Mouse (Mus musculus): Measurements from ENCODE around the gene Baz1a.

- TF ChIP-seq POLR2A (IDR thresholded peaks at IDR 0.05; ENCODE audit: insufficient read depth, low read length) = no peak
- TF ChIP-seq EP300 (IDR thresholded peaks at IDR 0.05; ENCODE audit: insufficient read depth, low read depth, low read length) = no peak
- no peak for TF ChIP-seq CTCF (IDR thresholded peaks at IDR 0.05; ENCODE audit: low read depth, low read length)
Measured at GRCm38 (mm10) chr12:54999016-54999690, 15.0 kb downstream of the Baz1a start.

Data from ES-Bruce4 (cell line).